Mouse (Mus musculus): ENCODE data around the gene Mettl7a1.

GRCm38 (mm10) chr15:100324021-100324591 lies 20.2 kb downstream of the Mettl7a1 start:
- TF ChIP-seq POLR2A (IDR thresholded peaks at IDR 0.05; ENCODE audit: extremely low read depth, insufficient read depth, low read length) (no peak), CTCF (IDR thresholded peaks at IDR 0.05; ENCODE audit: low read depth, low read length) (no peak)
